Mouse (Mus musculus): ENCODE data around the gene Nelfb.

- TF ChIP-seq CTCF (IDR thresholded peaks at IDR 0.05; ENCODE audit: extremely low read depth, insufficient read length, insufficient replicate concordance, low read depth, low read length) (no peak), POLR2A (IDR thresholded peaks at IDR 0.05; ENCODE audit: low read depth, low read length) (no peak)
Measured at GRCm38 (mm10) chr2:25171101-25171768, 40.1 kb downstream of the Nelfb start.
